8 mouse cellular contexts compared by ENCODE assay signal in the genomic region with DNA sequence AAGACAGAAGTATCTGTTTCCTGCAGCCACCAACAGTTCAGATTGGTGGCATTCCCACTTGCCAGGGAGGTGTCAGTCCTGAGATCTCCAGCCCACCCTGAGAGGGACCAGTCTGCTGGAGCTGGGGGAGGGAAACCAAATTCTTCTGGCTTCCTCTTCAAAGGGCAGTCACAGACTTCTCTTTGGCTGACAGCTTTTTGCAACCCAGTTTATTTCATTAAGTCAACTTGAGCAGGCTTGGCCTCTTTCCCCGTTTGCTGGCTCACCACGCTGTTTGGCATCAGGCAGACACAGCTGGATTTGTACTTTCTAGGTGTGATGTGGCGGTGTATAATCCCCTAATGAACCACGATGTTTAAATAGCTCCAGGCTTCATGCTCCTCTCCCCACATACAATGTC.
DNase-seq lines count a peak whose midpoint lies in the region; ATAC-seq lines count a peak whose summit lies in the region.
"Had no signal": no experiment of that assay in that cellular context is flagged by ENCODE, and none has a peak within 500 bp of the region (broad histone marks: within the 10 kb centered on the region; RNA-seq: fewer than 3 reads in every experiment).

No protein-coding gene starts in this region.

- H3K27ac ChIP-seq in embryonic facial prominence, embryonic 15.5 days (replicated peaks) = 0 out of 2 replicates have a peak overlapping the region, but pooled peaks have one; percentile 12
- H3K27ac ChIP-seq in heart, embryonic 13.5 days (replicated peaks) = peak overlapping the region; percentile 16; the same call in 1 of the 2 replicates
- H3K27ac ChIP-seq: midbrain, embryonic 12.5 days had no signal

- DNase-seq in left cerebral cortex, postnatal 14 days (ENCODE audit: low spot score in 2 of 2) = peak; percentile 29 to 54
- DNase-seq in left cerebral cortex, adult 18-20 months (ENCODE audit: low spot score in 2 of 2) = no peak
- peak; percentile 88 for DNase-seq in lung, postnatal 10 days
- DNase-seq in cerebellum, postnatal 36 days = no peak
- no peak for DNase-seq in urinary bladder, adult 2 months (ENCODE audit: low spot score)

- intact Hi-C loops in left cerebral cortex, postnatal 14 days (cut with DNase I) = loop anchor here (10.0 kb wide), 1 partner anchor 151 kb away; no protein-coding TSS in a partner anchor

- no peak overlapping the region for H3K4me3 ChIP-seq in embryonic facial prominence, embryonic 15.5 days (replicated peaks)
- no peak overlapping the region for H3K4me3 ChIP-seq in heart, embryonic 13.5 days
- H3K4me3 ChIP-seq: midbrain, embryonic 12.5 days had no signal

- no peak overlapping the region for H3K9ac ChIP-seq in embryonic facial prominence, embryonic 15.5 days
- no peak overlapping the region for H3K9ac ChIP-seq in heart, embryonic 13.5 days
- H3K9ac ChIP-seq: midbrain, embryonic 12.5 days had no signal

- 3% methylated on average over 4 of the region's 4 CpGs for WGBS in embryonic facial prominence, embryonic 15.5 days
- WGBS in heart, embryonic 13.5 days = 35% methylated on average over 4 of the region's 4 CpGs

- no peaks in the 10 kb centered on the region for H3K27me3 ChIP-seq in embryonic facial prominence, embryonic 15.5 days
- no peaks in the 10 kb centered on the region for H3K27me3 ChIP-seq in heart, embryonic 13.5 days (replicated peaks)
- H3K27me3 ChIP-seq: midbrain, embryonic 12.5 days had no signal

- H3K9me3 ChIP-seq in embryonic facial prominence, embryonic 15.5 days (replicated peaks) = no peaks in the 10 kb centered on the region
- H3K9me3 ChIP-seq in heart, embryonic 13.5 days = no peaks in the 10 kb centered on the region
- H3K9me3 ChIP-seq: midbrain, embryonic 12.5 days had no signal

- no peaks in the 10 kb centered on the region for H3K36me3 ChIP-seq in embryonic facial prominence, embryonic 15.5 days
- H3K36me3 ChIP-seq in heart, embryonic 13.5 days = no peaks in the 10 kb centered on the region
- H3K36me3 ChIP-seq: midbrain, embryonic 12.5 days had no signal

- peaks cover 60% of the 10 kb centered on the region for H3K4me1 ChIP-seq in embryonic facial prominence, embryonic 15.5 days
- peaks cover 67% of the 10 kb centered on the region for H3K4me1 ChIP-seq in heart, embryonic 13.5 days

- peak; percentile 61; the same call in 1 of the 2 replicates for ATAC-seq in embryonic facial prominence, embryonic 15.5 days (ENCODE audit: insufficient number of reproducible peaks, low FRiP score, low TSS enrichment, low read depth)
- no peak for ATAC-seq in heart, embryonic 13.5 days (ENCODE audit: extremely low read depth, insufficient number of reproducible peaks, low FRiP score, low TSS enrichment)

- H3K4me2 ChIP-seq in embryonic facial prominence, embryonic 15.5 days (replicated peaks) = no peak overlapping the region
- no peak overlapping the region for H3K4me2 ChIP-seq in heart, embryonic 13.5 days
- H3K4me2 ChIP-seq: midbrain, embryonic 12.5 days had no signal

Comparison
In these comparisons a context has a peak if more than half of its experiments do, and no peak if none do; other contexts are left out.
1. DNase-seq: peak in left cerebral cortex, postnatal 14 days (2 of 2) and lung, postnatal 10 days (single experiment); none in left cerebral cortex, adult 18-20 months (0 of 2), cerebellum, postnatal 36 days (0 of 2) and urinary bladder, adult 2 months (single experiment).